Mouse (Mus musculus) CD4-positive, CD25-positive, alpha-beta regulatory T cell, adult 4 months (primary cell): ENCODE measurements around the gene Rufy1. TPM values are rescaled to one million over a fixed set of nuclear protein-coding genes. Genes with fewer than 3 reads are reported as not detected.

Source experiments
- ATAC-seq: one replicate; pipeline ENCODE4 v1.8.0; 2017
- polyA plus RNA-seq, 2 experiments: library from polyadenylated mRNA; unstranded; fragments of 100-300 nt; shearing (Covaris generic); gene quantifications; one replicate each; pipeline ENCODE4 v1.2.1; 2017

Gene Rufy1
- polyA plus RNA-seq, 2 experiments from 2014 or later: 11.9 to 15.4 TPM

DNA sequence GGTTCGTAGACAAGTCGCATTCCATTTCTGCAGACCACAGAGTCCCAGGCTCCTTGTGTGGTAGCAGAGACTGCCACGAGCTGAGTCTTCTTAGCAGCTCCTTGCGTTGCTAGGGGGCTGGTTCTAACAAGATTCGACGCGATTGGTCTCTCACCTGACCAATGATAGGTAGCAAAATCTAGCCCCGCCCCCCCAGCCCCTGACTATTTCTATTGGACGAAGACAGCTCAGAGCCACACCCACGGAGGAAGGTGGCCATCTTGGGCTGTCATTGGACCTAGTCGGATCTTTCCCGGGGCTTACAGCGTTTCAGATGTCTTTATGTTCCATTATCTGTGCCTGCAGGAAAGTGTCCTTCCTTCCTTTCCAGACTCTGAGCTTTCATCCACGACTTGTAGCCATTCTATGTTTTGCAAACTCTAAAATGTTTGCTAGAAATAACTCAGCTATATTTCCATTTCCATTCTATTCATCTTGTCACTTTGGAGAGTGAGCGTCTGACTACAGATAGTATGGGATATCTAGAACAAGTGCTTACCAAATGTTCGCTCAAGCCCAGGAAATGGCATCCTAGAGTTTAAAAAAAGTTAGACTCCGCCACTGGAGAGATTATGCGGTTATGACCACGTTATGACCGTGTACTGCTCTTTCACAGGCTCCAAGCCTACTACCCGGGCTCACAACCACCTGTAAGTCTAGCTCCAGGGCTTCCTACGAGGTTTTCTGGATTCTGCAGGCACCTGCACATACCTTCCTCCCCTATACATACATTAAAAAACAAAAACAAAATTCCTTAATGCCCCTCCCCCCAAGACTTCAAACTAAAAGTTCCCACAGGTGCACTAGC is 8.8 kb downstream of the Rufy1 start:
- ATAC-seq: peak; percentile 56

GRCm38 (mm10) chr11:50421461-50421860 is 9.5 kb downstream of the Rufy1 start:
- ATAC-seq: no peak

DNA sequence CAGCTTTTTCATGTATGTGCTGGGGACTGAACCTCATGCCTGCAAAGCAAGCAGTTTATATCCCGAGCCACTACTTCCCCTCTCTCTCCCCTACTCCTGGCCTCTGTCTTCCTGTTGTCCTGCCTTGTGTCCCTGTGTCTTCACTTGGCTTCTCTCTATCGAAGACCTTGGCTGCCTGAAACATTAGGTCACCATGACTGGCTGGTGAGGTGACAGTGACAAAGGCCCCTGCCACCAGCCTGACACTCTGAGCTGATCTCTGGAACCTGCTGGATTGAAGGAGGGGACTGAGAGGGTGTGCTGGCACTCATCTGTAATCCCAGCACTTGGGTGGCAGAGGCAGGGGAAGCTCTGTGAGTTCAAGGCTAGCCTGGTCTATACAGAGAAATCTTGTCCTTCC is 13.1 kb downstream of the Rufy1 start:
- ATAC-seq: no peak

- ATAC-seq: no peak
Observed at GRCm38 (mm10) chr11:50415563-50416241, 15.2 kb downstream of the Rufy1 start.

- ATAC-seq: no peak
Observed at GRCm38 (mm10) chr11:50407235-50407634, 23.7 kb downstream of the Rufy1 start.

DNA sequence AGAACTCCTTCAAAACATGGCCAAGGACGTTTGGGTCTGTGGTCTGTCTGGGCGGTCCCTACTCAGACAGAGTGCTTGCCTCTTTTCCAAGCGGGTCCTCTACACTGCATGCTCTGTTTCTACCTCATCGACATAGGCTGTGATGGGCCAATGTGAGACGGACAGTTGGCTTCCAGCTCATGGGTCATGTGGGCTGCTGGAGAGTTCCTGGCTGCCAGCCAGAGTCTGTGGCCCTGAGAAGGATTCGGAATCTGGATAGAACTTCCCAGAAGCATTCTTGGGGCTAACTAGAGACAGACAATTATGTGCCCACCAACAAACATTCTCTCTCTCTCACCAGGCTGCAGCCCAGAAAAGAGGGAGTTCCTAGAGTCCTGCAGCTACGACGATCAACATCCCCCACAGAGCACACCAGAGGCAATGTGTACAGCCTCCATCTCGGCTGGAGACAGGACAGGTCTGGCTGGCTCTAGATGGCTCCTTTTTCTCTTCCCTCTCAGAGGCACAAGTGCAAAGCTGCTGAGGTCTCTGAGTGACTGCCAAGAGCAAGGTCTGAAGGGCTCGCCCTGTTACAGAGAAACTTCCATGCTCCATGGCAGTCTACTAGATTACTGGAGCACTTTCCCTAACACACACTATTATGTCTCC is 27.4 kb downstream of the Rufy1 start:
- ATAC-seq: no peak

- no peak for ATAC-seq
Observed at GRCm38 (mm10) chr11:50402481-50402880, 28.4 kb downstream of the Rufy1 start.

GRCm38 (mm10) chr11:50398803-50399202 is 32.1 kb downstream of the Rufy1 start:
- ATAC-seq: no peak

GRCm38 (mm10) chr11:50397316-50397715 is 33.6 kb downstream of the Rufy1 start:
- ATAC-seq: no peak

GRCm38 (mm10) chr11:50396766-50397307 is 34.1 kb downstream of the Rufy1 start:
- ATAC-seq: no peak

DNA sequence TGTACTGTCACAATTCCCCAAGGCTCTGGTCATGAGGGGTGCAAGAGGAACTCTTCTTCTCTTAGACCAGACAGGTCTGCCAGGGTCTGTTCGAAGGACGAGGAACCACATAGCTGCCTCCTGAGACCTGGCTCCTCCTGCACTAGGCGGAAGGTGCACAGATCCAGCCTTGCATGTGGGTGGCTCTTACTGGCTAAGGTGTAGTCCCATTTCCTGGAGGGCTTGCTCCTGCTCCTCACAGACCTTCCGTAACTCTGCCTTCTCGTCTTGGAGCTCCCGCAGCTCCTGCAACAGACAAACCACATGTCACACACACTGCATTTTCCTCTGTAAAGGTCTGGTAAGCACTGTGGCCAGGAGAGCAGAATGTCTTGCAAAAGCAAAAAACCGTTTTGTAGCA is 36.2 kb downstream of the Rufy1 start:
- ATAC-seq: no peak

GRCm38 (mm10) chr11:50393306-50393705 is 37.6 kb downstream of the Rufy1 start:
- ATAC-seq: no peak

DNA sequence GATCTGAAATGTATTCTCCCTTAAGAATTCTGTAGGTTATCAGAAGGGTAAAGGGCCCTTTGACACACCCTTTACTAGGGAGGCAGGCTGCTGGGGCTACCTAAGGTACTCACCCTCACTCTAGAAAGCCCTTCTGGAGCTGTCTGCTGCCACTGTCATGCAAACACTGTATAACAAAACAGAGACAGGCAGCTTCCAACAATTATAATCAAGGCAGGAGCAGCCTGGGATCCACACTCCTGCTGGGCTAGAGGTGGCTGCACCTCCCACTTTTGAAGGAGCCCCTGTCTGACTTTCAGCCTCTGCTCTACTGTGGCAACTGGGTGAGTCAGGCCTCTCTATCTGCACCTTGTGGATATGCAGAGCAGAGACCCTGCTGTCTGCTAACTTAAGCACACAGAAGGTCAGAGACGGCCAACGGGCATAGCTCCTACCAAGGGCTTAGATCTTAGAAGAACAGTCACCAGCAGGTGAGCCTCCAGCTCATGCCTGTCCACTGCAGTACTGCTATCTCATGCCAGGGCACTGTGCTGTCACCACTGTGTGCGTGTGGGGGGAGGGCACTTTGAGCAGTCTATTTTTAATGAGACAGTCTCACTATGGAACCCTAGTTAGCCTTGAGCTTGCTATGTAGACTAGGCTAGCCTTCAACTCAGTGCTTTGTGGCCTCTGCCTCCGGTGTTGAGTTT is 39.5 kb downstream of the Rufy1 start:
- ATAC-seq: no peak

DNA sequence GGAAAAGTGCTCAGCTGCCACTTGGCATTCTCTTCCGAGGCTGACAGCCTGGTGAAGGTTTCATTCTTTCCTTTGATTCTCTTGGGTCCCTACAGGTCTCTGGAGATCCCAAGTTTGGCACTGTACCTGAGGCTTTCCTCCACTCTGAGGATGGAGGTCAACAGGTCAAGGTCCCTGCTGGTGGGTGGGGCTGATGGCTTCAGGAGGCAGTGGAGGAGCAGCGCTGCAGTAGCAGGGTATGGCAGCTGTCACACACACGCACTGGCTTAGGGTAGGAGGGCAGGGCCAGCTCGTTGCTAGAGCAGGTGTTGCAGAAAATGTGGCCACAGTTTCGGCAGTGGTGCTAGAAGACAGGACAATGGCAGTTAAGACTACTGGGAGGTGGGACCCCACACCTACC is 41.3 kb downstream of the Rufy1 start:
- no peak for ATAC-seq

- ATAC-seq: no peak
Observed at GRCm38 (mm10) chr11:50389011-50389410, 41.9 kb downstream of the Rufy1 start.

DNA sequence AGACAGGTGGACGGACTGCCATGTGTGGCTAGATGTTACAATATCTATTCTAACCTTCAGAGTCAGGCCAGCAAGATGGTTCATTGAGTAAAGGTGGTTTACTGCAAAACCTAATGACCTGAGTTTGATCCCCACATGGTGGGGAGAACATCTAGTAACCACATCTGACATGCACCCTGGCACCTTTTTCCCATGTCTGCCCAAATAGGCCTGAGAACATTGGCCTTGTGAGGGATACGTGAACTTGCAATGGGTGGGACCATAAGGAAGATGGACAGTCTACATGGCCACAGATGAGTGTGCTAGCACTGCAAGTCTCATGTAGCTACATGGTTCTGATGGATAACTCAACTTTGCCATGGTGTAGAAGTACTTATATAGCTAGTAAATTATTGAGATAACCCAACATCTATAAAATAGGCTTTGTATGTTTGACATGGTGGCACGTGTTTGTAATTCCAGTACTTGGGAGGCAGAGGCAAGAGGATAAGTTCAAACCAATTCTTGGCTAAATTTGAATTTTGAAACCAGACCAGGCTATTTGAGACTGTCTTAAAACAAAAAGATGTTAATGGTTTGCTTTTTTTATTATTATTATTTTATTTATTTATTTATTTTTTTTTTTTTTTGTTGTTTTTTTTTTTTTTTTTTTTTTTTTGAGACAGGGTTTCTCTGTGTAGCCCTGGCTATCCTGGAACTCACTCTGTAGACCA is 42.6 kb downstream of the Rufy1 start:
- ATAC-seq: no peak

- ATAC-seq: no peak
Observed at GRCm38 (mm10) chr11:50387697-50388096, 43.2 kb downstream of the Rufy1 start.

GRCm38 (mm10) chr11:50387167-50387679 is 43.7 kb downstream of the Rufy1 start:
- no peak for ATAC-seq

DNA sequence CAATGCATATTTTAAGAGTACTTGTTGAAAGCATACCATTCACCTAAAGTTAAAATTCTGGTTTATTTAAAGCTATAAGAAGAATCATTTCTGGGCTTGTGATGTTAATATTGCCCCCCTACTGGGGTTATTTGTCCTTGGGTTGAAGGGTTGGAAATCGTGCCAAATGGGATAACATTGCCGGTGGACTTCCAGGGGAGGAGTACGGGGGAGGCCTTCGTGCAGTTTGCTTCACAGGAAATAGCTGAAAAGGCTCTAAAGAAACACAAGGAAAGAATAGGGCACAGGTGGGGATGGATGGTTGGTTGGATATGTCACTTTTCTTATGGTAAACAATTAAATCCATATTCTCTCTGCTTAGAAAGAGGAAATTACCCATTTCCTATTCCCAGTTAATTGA is 49.6 kb downstream of the Rufy1 start:
- ATAC-seq: no peak

GRCm38 (mm10) chr11:50379023-50379752 is 51.7 kb downstream of the Rufy1 start:
- no peak for ATAC-seq
